Mouse (Mus musculus) lung, postnatal 4 days (tissue): Measurements from ENCODE around the gene Tbxa2r.

Experiments
- DNase-seq, 2 experiments: peaks; one replicate each; pipeline ENCODE4 v3.0.0; 2021

Gene Tbxa2r

GRCm38 (mm10) chr10:81300352-81300907 lies 28.1 kb upstream of the Tbxa2r start:
- DNase-seq = no peak

GRCm38 (mm10) chr10:81301321-81301720 lies 27.2 kb upstream of the Tbxa2r start:
- DNase-seq = no peak

- no peak for DNase-seq
Observed at GRCm38 (mm10) chr10:81302288-81302687, 26.2 kb upstream of the Tbxa2r start.

GRCm38 (mm10) chr10:81302781-81303218 lies 25.7 kb upstream of the Tbxa2r start:
- DNase-seq = peak; percentile 66 to 83

- no peak for DNase-seq
Observed at GRCm38 (mm10) chr10:81303258-81303657, 25.3 kb upstream of the Tbxa2r start.

- DNase-seq = no peak
Observed at GRCm38 (mm10) chr10:81303761-81304160, 24.8 kb upstream of the Tbxa2r start.

GRCm38 (mm10) chr10:81304597-81305238 lies 23.8 kb upstream of the Tbxa2r start:
- peak; percentile 71 to 83 for DNase-seq

- no peak for DNase-seq
Observed at GRCm38 (mm10) chr10:81305663-81306062, 22.9 kb upstream of the Tbxa2r start.

- no peak for DNase-seq
Observed at GRCm38 (mm10) chr10:81306173-81306668, 22.3 kb upstream of the Tbxa2r start.

GRCm38 (mm10) chr10:81306837-81307682 lies 21.5 kb upstream of the Tbxa2r start:
- no peak for DNase-seq

- no peak for DNase-seq
Observed at GRCm38 (mm10) chr10:81309571-81309970, 19.0 kb upstream of the Tbxa2r start.

- no peak for DNase-seq
Observed at GRCm38 (mm10) chr10:81313581-81313980, 14.9 kb upstream of the Tbxa2r start.

GRCm38 (mm10) chr10:81314201-81314600 lies 14.3 kb upstream of the Tbxa2r start:
- DNase-seq = no peak

- no peak for DNase-seq
Observed at GRCm38 (mm10) chr10:81315587-81315986, 12.9 kb upstream of the Tbxa2r start.

- peak; percentile 59 to 69 for DNase-seq
Observed at GRCm38 (mm10) chr10:81316338-81317060, 12.0 kb upstream of the Tbxa2r start.

- peak; percentile 80 to 87 for DNase-seq
Observed at GRCm38 (mm10) chr10:81317273-81317672, 11.3 kb upstream of the Tbxa2r start.

- peak; percentile 47 to 63 for DNase-seq
Observed at GRCm38 (mm10) chr10:81318589-81319329, 9.8 kb upstream of the Tbxa2r start.

- DNase-seq = peak in 1 of 2 experiments; percentile 48
Observed at GRCm38 (mm10) chr10:81319330-81319699, 9.2 kb upstream of the Tbxa2r start.

- DNase-seq = no peak
Observed at GRCm38 (mm10) chr10:81319741-81320549, 8.6 kb upstream of the Tbxa2r start.

- DNase-seq = peak; percentile 100
Observed at GRCm38 (mm10) chr10:81320550-81321347, 7.8 kb upstream of the Tbxa2r start, which contains the start of gene Cactin. TSS of gene Cactin (plus strand) at chr10:81321103.
